Mouse (Mus musculus) spleen, postnatal 0 days (tissue): ENCODE measurements around the gene Hist1h2ai. TPM values are rescaled to one million over a fixed set of nuclear protein-coding genes. Genes with fewer than 3 reads are reported as not detected.

Experiments
- polyA plus RNA-seq: library from polyadenylated mRNA; unstranded; fragments of >200 nt; fragmentation: Nextera tagmentation; extraction: Ambion mirVana; gene quantifications from 2 replicates; pipeline ENCODE4 v1.2.1, GENCODE M21; 2015

The Hist1h2ai gene
- polyA plus RNA-seq, result 57.8 and 92.8 TPM in 2 replicates

DNA sequence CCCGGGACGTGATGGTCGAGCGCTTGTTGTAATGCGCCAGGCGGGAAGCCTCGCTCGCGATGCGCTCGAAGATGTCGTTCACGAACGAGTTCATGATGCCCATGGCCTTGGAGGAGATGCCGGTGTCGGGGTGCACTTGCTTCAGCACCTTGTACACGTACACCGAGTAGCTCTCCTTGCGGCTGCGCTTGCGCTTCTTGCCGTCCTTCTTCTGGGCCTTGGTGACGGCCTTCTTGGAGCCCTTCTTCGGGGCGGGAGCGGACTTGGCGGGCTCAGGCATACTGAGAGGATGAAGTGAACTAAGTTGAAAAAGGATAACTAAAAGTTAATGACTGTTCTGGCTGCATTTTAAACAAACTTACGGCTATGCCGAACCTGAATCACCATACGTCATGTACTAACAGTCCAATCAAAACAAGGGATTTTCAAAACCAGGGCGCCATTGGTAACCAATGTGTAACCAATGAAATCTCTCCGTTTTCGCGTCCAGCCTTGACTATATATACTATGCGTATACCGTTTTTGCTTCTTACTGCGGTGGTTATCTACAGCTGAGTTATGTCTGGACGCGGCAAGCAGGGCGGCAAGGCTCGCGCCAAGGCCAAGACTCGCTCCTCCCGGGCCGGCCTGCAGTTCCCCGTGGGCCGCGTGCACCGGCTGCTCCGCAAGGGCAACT is at the start of gene Hist1h2ai, which contains the start of gene Hist1h2bl:
Gene Hist1h2ai, plus strand, starts transcription at position 559 of the 676 bp plus-strand sequence.
Gene Hist1h2bl, minus strand, starts transcription at position 280 of the 676 bp plus-strand sequence.

DNA sequence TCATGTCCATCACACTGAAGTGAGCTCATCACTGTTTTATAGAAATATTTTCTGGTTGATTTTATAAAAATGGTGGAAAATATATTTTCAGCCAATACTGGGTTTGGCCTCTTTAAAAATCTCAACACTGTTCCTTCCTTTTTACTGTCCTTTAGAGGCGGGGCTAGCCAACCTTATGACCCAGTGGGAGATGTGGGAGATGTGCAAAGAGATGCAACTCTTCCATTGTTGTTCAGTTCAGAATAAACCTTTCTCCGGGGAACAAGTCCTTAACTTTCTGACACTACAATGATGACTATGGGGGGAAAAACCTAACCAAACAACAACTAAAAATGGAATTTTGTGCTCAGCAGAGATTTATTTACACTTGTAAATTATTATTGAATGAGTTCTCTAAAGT is 38.9 kb upstream of the Hist1h2ai start, which contains the start of gene Olfr1360:
Gene Olfr1360, minus strand, starts transcription at position 101 of the 400 bp plus-strand sequence.

DNA sequence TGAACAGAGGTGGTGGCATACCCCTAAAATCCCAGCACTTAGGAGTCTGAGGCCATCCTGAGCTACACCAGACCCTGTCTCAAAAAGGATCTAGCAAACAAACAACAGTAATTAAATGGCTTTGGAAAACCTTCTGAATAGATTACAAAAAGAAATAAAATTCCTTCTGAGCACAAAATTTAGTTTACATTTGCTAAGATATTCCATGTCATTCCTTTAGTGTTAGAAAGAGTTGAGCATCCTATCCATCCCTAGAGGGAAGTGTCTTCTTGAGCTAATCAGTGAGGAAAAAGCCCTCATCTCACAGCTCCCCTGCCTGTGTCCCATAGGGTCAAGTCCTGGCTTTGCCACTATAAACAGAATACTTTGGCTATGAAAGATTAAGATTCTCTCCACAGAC is 18.4 kb upstream of the Hist1h2ai start, which contains the start of gene Olfr1359:
Gene Olfr1359, plus strand, starts transcription at position 301 of the 400 bp plus-strand sequence.

DNA sequence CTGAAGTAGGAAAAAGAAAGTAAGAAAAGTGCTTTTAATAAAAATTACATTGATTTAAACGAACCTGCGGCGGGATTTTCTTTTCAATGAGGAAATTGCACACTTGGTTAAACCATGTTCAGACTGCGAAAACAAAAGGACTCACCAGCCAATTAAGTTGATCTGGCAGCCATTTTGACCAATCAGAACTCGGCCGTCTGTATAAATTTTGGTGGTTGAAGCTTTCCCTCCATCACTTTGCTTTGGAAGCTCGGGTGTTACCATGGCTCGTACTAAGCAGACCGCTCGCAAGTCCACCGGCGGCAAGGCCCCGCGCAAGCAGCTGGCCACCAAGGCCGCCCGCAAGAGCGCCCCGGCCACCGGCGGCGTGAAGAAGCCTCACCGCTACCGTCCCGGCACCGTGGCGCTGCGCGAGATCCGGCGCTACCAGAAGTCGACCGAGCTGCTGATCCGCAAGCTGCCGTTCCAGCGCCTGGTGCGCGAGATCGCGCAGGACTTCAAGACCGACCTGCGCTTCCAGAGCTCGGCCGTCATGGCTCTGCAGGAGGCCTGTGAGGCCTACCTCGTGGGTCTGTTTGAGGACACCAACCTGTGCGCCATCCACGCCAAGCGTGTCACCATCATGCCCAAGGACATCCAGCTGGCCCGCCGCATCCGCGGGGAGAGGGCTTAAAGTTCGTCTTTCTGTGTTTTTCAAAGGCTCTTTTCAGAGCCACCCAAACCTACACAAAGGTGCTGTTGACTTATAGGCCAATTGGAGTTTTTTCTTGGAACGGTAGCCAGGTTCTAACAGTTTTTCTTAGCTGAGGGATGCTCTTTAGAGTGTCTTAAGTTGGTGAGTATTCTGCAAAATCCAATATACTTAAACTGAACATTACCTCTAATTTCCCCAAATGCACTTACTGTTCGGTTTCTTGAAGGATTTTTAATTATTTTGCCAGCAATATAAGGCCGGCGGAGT is 1.5 kb downstream of the Hist1h2ai start, which contains the start of gene Hist1h3h:
Gene Hist1h3h, plus strand, starts transcription at position 263 of the 961 bp plus-strand sequence.

DNA sequence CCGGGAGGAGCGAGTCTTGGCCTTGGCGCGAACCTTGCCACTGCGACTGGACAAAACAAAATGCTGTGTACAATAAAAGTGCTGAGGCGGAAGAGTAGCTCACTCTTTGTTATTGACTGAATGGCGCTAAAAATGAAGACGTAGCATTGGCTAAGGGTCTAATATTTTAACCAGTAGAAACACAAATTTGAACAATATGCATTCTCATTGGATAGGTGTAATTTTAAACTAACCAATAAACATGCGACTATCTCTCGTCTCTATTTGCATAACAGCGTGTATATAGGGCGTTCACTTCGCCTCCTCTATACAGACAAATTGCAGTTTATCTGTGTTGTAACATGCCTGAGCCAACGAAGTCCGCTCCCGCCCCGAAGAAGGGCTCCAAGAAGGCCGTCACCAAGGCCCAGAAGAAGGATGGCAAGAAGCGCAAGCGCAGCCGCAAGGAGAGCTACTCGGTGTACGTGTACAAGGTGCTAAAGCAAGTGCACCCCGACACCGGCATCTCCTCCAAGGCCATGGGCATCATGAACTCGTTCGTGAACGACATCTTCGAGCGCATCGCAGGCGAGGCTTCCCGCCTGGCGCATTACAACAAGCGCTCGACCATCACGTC is 5.6 kb downstream of the Hist1h2ai start, which contains the start of gene Hist1h2bm:
Gene Hist1h2bm, plus strand, starts transcription at position 288 of the 616 bp plus-strand sequence.

DNA sequence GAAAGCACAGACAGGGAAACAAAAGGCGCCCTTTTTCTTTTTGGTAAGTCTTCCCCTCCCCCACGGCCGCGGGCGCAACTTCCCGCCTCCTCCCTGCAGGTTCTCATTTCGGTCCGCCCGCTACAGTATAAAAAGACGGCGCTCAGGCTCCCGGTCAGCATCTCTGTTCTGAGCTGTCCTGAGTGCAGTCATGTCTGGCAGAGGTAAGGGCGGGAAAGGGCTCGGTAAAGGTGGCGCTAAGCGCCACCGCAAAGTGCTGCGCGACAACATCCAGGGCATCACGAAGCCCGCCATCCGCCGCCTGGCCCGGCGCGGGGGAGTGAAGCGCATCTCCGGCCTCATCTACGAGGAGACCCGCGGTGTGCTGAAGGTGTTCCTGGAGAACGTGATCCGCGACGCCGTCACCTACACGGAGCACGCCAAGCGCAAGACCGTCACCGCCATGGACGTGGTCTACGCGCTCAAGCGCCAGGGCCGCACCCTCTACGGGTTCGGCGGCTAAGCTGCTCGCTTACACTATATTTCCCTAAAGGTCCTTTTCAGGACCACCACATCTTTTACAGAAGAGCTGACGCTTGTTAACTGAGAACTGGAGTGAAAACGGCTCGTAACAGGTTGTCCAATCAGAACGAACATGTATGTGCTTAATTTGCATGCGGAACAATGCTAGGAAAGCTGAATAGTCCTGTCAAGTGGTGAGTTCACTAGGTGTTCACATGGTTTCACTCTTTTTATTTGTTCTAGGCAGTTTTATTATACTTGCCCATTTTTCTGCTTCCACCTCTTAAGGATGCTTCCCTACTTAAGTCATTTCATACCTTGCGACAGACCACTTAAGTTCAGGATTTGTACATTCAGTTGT is 18.9 kb downstream of the Hist1h2ai start, which contains the start of gene Hist1h4j:
Gene Hist1h4j, plus strand, starts transcription at position 159 of the 862 bp plus-strand sequence.

DNA sequence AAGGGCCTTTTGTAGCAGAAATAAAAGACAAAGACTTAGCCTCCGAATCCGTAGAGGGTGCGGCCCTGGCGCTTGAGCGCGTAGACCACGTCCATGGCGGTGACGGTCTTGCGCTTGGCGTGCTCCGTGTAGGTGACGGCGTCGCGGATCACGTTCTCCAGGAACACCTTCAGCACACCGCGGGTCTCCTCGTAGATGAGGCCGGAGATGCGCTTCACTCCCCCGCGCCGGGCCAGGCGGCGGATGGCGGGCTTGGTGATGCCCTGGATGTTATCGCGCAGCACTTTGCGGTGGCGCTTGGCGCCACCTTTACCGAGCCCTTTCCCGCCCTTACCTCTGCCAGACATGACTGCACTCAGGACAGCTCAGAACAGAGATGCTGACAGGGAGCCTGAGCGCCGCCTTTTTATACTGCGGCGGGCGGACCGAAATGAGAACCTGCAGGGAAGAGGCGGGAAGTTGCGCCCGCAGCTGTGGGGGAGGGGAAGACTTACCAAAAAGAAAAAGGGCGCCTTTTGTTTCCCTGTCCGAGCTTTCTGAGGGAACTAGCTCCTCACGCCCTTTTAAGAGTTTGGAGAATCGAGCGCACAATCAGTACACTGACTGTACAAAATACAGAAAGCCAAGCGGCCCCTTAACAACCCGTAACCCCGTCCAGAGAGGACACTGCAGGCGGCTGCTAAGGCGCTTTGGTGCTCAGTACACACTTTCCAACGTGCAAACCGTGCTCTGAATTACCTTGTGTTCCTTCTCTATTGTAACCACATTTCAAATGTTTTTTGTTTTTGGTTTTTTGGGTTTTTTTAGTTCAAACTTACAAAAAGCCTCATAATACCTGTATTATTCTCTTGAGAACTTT is 34.2 kb downstream of the Hist1h2ai start, which contains the start of gene Hist1h4k:
Gene Hist1h4k, minus strand, starts transcription at position 347 of the 859 bp plus-strand sequence.

DNA sequence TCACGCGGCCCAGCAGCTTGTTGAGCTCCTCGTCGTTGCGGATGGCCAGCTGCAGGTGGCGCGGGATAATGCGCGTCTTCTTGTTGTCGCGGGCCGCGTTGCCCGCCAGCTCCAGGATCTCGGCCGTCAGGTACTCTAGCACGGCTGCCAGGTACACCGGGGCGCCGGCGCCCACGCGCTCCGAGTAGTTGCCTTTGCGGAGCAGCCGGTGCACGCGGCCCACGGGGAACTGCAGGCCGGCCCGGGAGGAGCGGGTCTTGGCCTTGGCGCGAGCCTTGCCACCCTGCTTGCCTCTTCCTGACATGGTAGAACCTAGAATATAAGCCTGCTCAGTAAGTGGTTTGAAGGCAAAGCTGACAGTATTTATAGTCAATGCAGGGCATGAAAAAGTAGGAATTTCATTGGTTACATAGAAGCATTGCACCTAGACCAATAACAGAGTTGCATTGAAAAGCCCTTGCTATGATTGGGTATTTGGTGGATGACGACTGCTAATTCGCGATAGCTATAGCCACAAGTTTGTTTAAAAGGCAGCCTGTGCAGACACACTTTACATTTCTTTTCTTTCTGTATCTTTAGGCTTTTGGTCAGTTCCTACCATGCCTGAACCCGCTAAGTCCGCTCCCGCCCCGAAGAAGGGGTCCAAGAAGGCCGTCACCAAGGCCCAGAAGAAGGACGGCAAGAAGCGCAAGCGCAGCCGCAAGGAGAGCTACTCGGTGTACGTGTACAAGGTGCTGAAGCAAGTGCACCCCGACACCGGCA is 37.5 kb downstream of the Hist1h2ai start, which contains the start of the genes Hist1h2ak and Hist1h2bn:
Gene Hist1h2ak, minus strand, starts transcription at position 304 of the 762 bp plus-strand sequence.
Gene Hist1h2bn, plus strand, starts transcription at position 600 of the 762 bp plus-strand sequence.

Other genes with a start within 250 kb of the Hist1h2ai start
- 1.5 and 2.1 TPM in 2 replicates for gene Nkapl, start 247.9 kb upstream of the Hist1h2ai start, polyA plus RNA-seq
- 0.96 and 1.4 TPM in 2 replicates for gene Zkscan4, start 237.5 kb upstream of the Hist1h2ai start, polyA plus RNA-seq
- gene Gm10065, start 237.0 kb upstream of the Hist1h2ai start, polyA plus RNA-seq, result not detected in 2 replicates
- 1.0 and 1.2 TPM in 2 replicates for gene AK157302, start 221.2 kb upstream of the Hist1h2ai start, polyA plus RNA-seq
- gene Gm11273, start 215.0 kb upstream of the Hist1h2ai start, polyA plus RNA-seq, result 6.8 and 8.6 TPM in 2 replicates
- 1.9 and 2.4 TPM in 2 replicates for gene Zkscan8, start 185.3 kb upstream of the Hist1h2ai start, polyA plus RNA-seq
- 0.06 TPM in 1 of 2 replicates, not detected in the other for gene Olfr1366, start 173.6 kb upstream of the Hist1h2ai start, polyA plus RNA-seq
- gene Olfr1535, start 156.5 kb upstream of the Hist1h2ai start, polyA plus RNA-seq, result 0.07 TPM in 1 of 2 replicates, not detected in the other
- not detected in 2 replicates for gene Olfr1364, start 134.7 kb upstream of the Hist1h2ai start, polyA plus RNA-seq
- gene Olfr1362, start 102.4 kb upstream of the Hist1h2ai start, polyA plus RNA-seq, result not detected in 2 replicates
- gene Olfr11, start 73.9 kb upstream of the Hist1h2ai start, polyA plus RNA-seq, result not detected in 2 replicates
- not detected in 2 replicates for gene Olfr1361, start 53.0 kb upstream of the Hist1h2ai start, polyA plus RNA-seq
- not detected in 2 replicates for gene Olfr1360, start 39.0 kb upstream of the Hist1h2ai start, polyA plus RNA-seq
- not detected in 2 replicates for gene Olfr1359, start 18.3 kb upstream of the Hist1h2ai start, polyA plus RNA-seq
- 4.7 and 5.7 TPM in 2 replicates for gene Hist1h2bl, start 279 bp upstream of the Hist1h2ai start, polyA plus RNA-seq
- gene Hist1h3h, start 1.2 kb downstream of the Hist1h2ai start, polyA plus RNA-seq, result 33.5 and 37.1 TPM in 2 replicates
- 7.3 and 10.3 TPM in 2 replicates for gene Hist1h2bm, start 5.6 kb downstream of the Hist1h2ai start, polyA plus RNA-seq
- 0.62 and 0.67 TPM in 2 replicates for gene Hist1h4j, start 18.6 kb downstream of the Hist1h2ai start, polyA plus RNA-seq
- gene Hist1h4k, start 34.1 kb downstream of the Hist1h2ai start, polyA plus RNA-seq, result 14.9 and 17.9 TPM in 2 replicates
- 201 and 221 TPM in 2 replicates for gene Hist1h2ak, start 37.4 kb downstream of the Hist1h2ai start, polyA plus RNA-seq
- 32.0 and 36.8 TPM in 2 replicates for gene Hist1h2bn, start 37.7 kb downstream of the Hist1h2ai start, polyA plus RNA-seq
- gene Hist1h1b, start 64.2 kb downstream of the Hist1h2ai start, polyA plus RNA-seq, result 52.6 and 68.3 TPM in 2 replicates
- 233 and 297 TPM in 2 replicates for gene Hist1h3i, start 66.9 kb downstream of the Hist1h2ai start, polyA plus RNA-seq
- gene Hist1h2an, start 70.8 kb downstream of the Hist1h2ai start, polyA plus RNA-seq, result 27.1 and 37.7 TPM in 2 replicates
- 4.5 and 7.4 TPM in 2 replicates for gene Hist1h2bp, start 71.0 kb downstream of the Hist1h2ai start, polyA plus RNA-seq
- gene Hist1h2bq, start 93.8 kb downstream of the Hist1h2ai start, polyA plus RNA-seq, result 43.0 and 51.7 TPM in 2 replicates
- gene Hist1h2ao, start 94.0 kb downstream of the Hist1h2ai start, polyA plus RNA-seq, result not detected in 2 replicates
- gene Hist1h4m, start 95.3 kb downstream of the Hist1h2ai start, polyA plus RNA-seq, result not detected in 2 replicates
- gene Hist1h4n, start 115.8 kb downstream of the Hist1h2ai start, polyA plus RNA-seq, result 24.4 and 26.3 TPM in 2 replicates
- gene Hist1h2ap, start 117.1 kb downstream of the Hist1h2ai start, polyA plus RNA-seq, result 7,403 and 9,418 TPM in 2 replicates
- 45.1 and 54.8 TPM in 2 replicates for gene Hist1h2br, start 117.3 kb downstream of the Hist1h2ai start, polyA plus RNA-seq
- 1.5 and 1.9 TPM in 2 replicates for gene Zfp184, start 228.7 kb downstream of the Hist1h2ai start, polyA plus RNA-seq